Mouse (Mus musculus) adrenal gland, postnatal 10 days (tissue): Measurements from ENCODE around the gene Aff3. TPM values are rescaled to one million over a fixed set of nuclear protein-coding genes. Genes with fewer than 3 reads are reported as not detected.

ENCODE experiments used
- DNase-seq: peaks from one replicate; pipeline ENCODE4 v3.0.0; 2021; ENCODE audit warnings: mixed read lengths
- total RNA-seq, 2 experiments: library from RNA; stranded (reverse); gene quantifications; 2 replicates each; pipeline ENCODE4 v1.2.3; 2021

Gene Aff3
- total RNA-seq, 2 experiments from 2014 or later: 7.0 to 9.8 TPM

DNA sequence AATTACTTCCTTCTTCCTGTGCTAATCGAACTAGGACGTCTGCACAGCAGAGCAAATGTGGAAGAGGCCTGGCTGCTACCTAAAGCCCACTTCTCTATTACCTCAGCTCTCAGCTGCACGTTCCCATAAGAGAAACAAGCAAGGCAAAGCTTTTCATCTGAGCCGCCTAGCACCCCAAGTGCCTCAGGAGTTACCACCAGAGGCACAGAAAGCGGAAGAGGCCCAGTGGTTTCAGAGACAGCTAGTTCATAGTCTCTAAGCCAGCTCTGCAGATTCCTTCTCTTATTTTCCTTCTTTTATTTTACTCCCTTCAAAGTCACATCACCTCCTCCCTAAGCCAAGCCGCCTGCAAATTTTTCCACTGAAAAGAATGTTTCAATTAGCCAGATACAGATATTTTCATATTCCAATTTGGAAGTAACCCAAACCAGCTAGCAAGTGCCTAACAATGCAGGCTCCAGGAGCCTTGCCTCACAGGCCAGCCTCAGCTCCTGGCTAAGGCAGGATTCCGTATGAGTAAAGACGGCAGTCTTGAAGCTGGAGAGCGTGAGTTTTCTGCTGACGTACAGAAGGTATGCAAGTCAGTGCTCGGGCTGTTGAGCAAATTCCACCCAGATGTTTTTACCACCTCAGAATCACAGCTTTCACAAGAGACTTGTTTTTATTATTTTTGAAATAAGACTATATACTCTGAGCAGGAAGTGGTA lies 62.8 kb downstream of the Aff3 start:
- DNase-seq: no peak

DNA sequence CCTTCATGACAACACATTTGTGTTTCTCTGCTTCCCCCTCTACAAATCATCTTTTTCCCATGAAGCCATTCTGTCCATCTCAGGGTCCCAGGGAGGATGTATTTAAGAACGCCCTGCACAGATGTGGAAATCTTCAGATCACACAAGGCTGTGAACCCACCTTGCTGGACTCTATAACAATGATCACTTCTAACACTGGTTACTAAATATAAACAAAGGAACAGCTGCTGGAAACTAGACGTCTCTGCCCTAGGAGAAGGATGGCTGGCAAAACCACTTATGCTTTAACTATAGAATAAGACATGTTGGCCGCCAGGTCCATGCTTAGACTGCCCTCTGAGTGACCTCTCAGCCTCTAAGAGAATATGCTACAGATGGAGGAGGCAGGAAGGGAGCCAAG lies 69.4 kb downstream of the Aff3 start:
- no peak for DNase-seq

DNA sequence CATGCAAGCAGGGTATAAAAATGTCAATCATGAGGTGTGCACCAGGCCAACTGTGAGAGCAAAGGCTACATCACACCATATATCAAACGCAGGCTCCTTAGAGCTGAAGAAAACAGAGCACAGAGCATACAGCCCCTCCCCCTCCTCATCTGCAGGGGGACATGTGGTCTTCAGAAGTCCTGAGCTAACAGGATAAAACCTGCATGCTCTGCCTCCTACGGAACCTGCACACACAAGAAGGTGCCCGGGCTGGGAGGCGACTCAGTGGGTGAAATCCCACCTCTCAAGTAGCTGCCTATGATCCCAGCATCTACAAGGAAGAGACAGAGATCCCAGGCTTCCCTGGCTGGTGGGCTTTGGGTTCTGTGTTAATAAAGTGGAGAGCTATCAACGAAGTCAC lies 70.0 kb downstream of the Aff3 start:
- DNase-seq: no peak

DNA sequence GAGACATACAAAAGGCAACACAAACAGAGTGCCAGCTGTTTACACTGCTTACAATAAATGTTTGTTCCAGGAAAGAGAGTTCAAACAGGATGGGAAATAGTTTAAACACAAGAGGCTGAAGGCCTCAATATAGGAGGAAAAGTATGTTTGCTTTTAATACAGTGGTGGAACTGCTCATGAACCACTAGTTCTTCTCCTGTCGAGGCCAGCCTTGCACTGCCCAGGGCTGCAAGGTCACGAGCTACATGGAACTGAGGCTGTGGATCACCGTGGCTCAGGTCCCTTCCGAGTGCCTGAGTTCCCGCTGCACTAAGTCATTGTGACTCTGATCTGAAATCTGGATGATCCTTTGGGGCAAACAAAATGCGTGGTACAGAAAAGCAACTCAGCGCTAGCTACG lies 73.6 kb downstream of the Aff3 start:
- no peak for DNase-seq

DNA sequence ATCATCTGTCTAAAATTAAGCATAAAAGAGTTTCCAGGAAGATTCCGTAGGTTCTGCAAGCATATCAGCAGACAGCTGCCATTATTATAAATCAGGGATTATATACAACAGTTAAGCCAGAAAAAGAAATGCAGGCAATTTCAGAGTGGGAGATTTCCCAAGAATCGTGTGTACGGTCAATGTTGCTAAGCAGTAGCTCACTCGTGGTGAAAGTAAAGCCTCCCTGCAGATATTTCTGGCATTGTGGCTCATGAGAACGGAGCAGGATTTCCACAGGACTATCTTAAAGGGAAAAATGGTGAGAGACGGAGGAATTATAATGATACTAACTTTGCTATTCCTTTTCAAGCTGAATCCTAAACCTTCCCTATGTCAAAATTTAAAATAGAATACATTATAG lies 76.0 kb downstream of the Aff3 start:
- no peak for DNase-seq

DNA sequence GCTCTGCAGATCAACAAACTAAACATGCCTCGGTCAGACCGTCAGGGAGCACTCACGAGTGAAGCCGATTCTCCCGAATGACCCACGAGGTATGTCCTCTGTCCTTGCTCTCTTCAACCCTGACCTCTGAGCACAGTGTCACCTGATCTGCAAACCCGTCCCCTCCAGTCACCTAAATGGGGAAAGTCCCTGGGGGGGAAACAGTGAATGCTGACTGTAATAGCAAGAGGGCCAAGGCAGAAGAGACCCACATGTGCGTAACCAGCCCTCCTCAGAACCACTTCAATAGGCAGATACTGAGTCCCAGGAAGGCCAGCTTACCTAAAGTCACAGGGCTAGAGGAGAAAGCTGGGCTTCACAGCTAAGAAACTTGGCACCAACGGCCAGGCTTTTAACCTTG lies 82.4 kb downstream of the Aff3 start:
- no peak for DNase-seq

DNA sequence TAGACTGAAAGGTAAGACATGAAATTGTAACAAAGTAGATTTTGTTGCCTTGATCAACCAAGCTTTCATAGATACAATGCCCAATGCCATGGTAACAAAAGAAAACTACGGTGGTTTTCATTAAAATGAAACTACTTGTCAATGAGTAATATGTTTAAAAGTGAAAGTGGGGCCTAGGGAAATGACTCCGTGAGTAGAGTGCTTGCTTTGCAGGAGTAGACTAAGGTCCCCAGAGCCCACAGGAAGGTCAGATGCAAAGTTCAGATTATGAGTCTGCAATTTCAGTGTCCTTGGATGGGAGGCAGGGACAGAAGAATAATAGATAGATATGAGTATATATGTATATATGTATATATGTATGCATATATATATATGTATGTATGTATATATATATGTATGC lies 84.2 kb downstream of the Aff3 start:
- DNase-seq: no peak

DNA sequence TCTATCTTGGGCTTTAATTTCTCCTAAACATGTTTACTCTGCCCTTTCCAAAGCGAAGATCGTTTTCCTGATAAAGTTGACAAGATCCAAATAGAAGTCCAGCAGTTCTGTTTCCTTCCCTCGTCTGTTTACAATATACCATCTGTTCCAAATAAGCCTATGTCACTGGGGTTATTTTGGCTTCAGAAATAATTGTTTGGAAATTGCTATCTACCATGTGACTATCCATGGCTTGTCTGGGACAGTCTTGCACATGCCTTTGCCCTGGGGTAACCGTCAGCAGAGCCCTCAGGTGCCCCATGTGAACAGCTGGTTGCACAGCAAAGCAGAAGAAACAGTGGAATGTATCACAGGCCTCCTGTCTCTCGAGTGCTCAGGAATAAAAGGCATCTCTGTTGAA lies 86.4 kb downstream of the Aff3 start:
- DNase-seq: no peak

DNA sequence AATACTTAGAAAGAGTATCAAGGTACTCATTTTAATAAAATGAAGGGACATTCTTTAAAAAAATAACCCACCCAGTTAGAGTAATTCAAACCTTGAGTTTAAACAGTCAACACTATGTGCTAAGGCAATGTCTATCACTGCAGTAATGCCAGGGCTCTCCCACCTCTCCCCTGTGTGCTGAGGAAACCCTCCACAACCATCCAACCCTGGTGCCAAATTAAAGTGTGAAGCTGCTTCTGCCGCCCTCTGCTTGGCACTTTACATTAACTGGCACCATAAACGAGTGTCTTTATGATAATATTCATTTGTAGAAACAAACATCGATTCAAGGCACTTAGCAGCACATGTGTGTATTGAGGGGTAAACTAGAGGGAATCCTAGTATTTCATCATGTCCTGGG lies 97.0 kb downstream of the Aff3 start:
- DNase-seq: no peak

DNA sequence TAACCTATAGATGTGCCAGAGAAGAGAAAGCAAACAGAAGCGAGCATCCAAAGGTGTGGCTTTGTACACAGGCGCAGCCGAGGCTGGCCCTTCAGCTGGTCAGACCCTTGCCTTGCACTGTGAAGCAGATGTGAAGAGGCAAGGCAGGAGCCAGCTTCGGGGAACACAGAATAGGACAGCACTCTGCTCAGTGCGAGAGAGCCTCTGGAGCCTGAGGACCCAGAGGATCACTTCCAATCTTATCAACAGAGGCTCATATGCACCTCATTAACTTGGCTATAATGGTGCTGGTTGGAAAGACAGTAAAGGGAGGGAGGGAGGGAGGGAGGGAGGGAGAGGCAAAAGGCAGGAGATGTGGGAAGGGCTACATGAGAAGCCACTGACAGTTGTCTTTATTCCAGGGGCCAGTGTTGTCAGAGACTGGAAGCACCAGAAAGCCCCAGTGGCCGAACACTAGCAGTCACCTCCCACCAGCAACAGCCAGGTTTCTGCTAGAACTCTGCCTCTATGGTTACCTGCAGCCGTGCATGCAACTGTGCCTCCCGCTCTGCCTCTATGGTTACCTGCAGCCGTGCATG lies 98.6 kb downstream of the Aff3 start:
- DNase-seq: no peak

DNA sequence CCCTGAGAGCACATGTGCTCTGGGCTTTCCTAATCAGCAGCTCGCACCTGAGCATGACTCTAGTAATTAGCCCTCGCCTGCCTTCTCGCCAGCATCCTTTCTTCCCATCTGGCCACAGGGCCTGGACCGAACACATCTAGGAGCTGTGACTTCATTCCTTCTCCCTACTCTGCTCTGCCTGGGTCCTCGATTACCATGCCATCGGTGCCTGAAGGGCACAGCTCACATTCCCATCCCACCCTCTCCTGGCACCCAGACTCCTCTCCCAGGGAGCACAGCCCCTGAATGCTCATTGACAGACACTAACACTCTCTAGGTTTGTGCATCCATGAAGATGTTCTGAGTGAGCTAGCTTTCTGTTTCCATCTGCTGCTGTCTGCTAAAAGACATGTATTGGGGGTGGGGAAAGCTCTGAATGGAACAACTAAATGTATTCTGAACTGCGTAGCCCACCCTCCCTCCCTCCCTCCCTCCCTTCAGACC lies 99.4 kb downstream of the Aff3 start:
- DNase-seq: no peak

DNA sequence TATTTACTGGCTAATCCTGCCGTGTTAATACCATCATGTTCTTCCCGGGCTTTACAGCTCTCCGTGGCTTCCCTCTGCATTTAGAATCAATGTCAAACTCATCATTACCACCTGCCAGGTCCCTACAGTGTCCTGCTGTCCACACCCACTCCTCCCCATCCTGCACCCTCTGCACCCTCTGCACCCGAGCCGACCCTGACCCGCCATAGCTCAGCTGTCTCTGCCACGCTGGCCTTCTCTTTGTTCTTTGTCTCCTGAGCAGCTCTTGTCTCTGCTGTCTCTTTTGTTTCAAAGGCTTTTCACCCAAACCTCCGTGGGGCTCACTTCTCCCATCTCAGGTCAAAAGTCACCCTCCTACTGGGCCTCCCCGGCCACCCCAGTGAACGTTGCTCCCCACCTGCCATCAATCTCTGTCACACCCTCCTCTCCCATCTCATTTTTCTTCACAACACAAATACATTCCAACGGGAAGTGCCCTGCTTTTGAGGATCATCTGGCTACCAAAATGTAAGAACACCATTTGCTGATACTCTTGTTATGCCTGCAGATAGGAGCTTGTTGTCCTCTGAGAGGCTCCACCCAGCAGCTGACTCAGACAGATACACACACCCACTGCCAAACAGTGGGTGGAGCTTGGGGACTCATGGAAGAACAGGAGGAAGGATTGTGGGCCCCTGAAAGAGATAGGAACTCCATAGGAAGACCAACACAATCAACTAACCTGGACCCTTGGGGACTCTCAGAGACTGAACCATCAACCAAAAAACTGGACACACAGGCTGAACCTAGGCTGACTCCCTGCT lies 102.2 kb downstream of the Aff3 start:
- DNase-seq: no peak

DNA sequence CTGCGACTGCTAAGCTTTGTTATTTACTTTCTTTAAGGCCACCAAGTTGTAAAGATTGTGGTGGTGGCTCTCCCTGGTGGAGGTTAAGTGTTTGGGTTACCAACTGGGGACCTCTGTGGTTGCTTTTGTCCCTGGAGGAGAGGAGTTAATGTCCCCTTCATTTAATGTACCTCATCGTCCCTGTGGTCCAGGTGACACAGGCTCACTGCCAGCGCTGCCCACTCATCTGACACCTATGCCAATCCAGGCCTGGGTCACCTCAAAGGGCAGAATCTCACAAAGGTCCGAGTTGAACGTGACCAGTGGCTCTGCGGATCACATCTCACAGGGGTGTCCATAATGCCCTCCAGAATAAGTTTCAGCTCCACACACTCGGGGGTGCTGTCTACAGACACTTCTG lies 103.4 kb downstream of the Aff3 start:
- no peak for DNase-seq

DNA sequence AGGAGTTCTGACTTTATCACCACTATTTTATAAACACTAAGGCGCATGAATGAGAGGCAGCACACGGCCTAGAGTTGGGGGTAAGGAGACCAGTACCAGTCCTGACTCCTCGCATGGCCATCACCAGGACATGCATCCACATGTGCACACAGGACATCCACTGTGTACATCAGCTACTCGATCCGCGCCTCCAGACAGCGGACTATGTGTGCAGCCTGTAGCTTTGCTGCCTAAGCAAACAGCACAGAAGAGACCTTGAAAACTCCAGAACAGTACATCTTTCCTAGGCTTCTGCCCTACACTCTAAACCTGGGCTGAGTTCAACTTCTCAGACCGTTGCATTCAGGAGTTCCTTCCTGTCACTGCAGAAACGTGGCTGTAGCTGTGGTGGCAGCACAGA lies 104.1 kb downstream of the Aff3 start:
- DNase-seq: no peak

DNA sequence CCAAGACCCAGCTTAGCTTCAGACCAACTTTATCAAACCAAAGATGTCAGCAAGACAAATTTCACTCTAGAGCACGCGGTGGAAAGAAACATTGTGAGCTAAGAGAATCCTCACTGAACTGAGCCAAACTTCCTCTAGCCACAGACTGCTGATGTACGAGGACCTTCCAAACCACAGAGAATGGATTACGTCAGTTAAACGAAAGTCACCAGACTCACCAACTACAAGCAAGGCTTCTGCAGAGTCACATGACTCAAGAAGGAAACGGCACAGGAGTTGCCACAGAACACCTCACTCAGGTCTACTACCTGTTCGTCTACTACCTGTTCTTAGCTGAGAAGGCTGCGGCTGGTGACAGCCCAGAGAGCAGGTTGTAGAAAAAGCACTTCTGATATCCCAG lies 107.1 kb downstream of the Aff3 start:
- DNase-seq: no peak

DNA sequence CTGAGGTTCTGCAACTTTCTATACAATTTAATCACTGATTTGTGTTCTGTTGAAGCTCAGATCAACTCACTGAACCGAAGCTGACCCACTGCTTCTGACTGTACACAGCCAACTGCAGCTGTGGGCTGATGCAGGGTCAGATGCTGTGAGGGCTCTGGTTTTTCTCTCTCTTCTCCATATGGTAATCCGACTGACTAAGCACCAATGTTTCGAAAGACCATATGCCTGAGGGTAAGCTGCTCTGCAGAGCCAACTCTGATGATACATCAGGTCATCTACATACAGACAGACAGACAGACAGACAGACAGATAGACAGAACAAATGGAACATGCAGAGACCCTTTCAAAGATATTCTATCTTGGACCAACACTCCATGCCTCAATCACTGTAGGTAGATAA lies 110.2 kb downstream of the Aff3 start:
- DNase-seq: no peak

DNA sequence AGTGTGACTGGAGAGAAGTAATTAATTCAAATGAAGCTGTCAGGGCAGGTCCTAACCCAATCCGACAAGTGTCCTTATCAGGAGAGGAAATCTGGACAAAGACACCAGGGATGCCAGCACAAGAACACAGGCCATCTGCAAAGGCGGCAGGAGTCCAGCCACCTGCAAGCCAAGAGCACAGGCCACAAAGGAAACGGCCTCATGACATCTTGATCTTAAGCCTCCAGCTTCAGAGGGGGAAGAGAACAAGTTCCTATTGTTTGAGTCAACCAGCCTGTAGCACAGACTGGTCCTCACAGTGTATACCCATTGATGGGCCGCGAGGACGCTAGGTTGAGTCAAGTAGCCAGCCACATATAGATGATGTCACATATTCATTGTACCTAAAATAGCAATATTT lies 111.7 kb downstream of the Aff3 start:
- no peak for DNase-seq

DNA sequence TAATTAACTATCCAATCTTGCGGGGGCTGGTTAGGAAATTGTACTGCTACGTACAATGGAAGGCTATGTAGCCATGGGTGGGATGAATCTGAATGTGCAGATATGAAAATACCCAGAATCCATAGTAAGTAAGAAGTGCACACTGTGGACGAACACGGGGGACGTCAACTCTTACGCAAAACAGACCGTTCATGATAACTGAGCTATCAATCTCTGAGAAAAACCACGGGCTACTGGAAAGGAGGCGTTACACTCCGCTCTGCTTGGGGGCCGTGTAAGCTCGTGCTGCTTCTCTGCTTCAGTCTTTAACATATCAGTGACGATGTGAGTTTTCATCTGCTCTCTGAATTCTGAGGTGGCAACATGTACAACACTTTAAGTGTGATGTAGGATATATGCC lies 114.2 kb downstream of the Aff3 start:
- no peak for DNase-seq

DNA sequence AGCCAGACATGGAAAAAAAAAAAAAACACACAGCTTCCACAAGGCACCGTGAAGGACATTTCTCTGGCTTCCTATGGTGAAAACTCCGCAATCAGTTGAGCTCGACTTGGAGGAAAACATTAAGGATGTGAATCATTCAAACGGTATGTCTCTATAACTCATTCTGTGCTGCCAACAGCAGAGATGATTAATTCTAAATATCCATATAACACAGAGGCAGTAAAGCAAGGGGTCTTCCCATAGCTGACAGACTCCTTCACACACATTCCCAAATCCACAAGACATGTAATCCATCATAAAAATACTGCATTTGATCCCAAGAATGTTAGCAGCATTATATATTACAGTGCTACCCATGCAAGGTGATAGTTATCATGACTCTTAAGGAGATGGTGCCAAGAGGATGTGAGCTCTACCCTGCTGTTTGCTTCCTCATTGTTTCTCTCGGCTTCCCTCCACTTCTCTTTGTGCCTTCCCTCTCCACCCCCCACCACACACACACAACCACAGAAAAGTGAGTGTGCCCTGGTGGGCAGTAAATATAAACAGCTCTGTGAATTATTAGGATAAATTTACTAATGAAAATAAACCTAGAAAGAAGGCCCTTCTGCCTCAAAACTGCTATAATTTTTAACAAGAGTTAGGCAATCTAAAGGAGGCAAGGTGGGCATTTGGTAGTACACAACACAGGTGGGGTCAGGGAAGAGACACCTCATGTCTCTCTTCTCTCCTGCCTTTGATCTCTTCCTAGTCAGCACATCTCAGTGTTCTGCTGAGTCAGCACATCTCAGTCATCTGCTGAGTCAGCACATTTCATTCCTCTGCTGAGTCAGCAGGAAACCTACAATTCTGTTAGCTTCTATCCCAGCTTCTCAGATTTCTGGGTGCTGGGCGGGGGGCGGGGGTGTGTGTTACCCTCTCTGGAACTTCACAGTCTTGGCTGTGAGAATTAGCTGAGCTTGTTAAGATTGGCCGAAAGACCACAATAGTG lies 115.8 kb downstream of the Aff3 start:
- DNase-seq: no peak

DNA sequence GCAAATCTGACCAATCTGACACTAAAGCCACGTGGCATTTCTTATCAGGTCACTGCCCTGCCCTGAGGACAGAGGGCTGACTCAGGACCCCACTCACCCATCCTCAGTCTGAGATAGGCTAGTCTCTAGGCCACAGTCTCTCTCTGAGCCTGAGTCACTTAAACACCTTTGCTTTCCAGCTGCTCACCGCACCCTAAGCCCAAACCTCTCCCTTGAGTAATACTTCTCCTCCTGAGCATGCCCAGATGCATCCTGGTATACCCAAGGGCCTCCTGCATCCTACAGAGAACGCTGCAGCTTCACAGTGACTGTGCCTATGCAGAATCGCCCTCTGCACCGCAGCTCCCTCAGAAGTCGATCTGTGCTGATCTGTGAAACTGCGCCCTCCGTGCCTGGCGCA lies 117.1 kb downstream of the Aff3 start:
- no peak for DNase-seq

DNA sequence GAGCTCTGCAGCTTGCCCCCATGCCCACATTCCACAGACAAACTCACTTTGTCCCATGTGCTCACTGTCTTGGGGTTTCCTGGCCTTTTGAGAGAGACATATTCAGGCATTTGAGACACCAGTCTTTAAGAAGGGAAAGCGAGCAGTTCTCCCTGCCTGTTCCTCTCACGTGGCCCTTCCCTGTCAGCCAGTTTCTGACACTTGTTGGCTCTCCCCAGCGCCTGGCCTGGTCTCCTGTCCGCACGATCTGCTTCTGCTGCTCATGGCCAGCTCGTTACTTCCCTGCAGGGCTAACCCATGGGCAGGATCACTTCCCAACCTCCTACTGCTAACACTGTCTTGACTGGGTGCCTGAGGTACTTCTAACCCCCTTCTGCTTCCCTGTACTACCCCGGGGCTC lies 118.1 kb downstream of the Aff3 start:
- no peak for DNase-seq

DNA sequence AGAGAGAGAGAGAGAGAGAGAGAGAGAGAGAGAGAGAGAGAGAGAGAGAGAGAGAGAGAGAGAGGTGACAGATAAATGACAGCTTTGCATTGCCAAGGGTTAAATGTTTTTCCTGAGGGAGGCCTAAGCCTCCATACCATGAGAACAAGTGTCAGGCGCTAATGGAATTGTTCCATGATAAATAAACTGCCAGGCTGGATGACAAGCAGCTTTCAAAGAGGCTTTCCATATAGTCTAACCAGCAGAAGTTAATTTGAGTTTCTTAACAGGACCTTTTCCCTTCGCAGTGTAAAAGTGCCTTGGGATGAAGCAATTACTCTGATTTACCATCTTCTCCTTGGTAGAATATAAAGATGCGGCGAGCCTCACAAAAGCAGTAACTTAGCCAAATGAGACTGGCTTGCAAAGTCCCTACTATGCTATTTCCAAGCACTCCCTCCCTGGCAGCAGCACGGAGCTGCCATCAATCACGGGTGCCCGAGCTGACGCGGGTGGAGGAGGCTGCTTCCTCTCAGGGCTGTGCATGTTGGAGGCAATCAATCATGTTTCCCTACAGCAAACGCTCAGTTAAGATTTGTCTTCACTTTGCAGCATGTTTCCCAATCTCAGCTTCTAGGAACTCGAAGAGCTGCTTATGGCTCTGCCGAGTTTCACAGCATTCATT lies 119.3 kb downstream of the Aff3 start:
- peak; percentile 40 for DNase-seq
